Mouse (Mus musculus) thymus, postnatal 0 days (tissue): ENCODE data around the gene Shld1. TPM values are rescaled to one million over a fixed set of nuclear protein-coding genes. Genes with fewer than 3 reads are reported as not detected.

Experiments
- DNase-seq: peaks from one replicate; pipeline ENCODE4 v3.0.0-alpha.2; 2015; ENCODE audit warnings: low spot score
- polyA plus RNA-seq: library from polyadenylated mRNA; unstranded; fragments of >200 nt; fragmentation: Nextera tagmentation; extraction: Ambion mirVana; gene quantifications from 2 replicates; pipeline ENCODE4 v1.2.1, GENCODE M21; 2015

The Shld1 gene
- polyA plus RNA-seq, 1 experiment from 2014 or later: 17.8 TPM

DNA sequence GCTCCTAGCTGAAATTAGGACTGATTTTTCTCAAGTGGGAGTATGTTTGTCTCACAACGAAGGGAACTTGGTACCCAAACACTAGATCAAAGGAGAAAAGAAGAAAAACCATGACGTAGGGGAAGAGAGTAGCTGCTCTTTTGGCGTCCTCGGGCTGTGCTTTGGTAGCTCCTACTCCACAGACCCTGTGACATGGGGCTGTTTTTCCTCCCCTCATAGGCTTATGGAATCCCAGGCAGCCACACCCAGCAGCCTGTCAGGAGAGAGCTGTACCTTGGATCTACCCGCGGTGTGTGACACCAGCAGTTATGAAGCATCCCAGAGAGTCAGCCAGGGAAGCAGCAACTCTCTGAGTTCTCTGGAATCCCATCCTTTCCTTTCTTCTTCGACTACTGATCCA is 5.0 kb downstream of the Shld1 start:
- DNase-seq: no peak

DNA sequence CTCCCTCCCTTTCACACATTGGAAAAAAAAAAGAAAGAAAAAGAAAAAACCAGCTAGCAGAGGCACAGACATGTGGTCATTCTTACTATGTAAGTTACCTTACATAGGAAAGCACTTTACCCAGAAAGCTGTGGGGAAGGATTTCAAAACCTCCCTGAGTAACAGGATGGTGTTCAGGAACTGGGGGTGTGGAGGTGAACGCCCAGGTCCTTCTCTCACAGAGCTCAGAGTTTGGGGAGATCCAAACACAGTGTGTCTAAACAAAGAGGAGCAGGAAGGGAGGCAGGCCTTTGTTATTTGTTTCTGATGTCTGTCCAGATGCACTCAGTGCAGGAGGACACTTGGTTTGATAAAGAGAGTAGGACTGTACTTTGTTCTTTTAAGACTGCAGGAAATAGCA is 5.6 kb downstream of the Shld1 start:
- DNase-seq: no peak

DNA sequence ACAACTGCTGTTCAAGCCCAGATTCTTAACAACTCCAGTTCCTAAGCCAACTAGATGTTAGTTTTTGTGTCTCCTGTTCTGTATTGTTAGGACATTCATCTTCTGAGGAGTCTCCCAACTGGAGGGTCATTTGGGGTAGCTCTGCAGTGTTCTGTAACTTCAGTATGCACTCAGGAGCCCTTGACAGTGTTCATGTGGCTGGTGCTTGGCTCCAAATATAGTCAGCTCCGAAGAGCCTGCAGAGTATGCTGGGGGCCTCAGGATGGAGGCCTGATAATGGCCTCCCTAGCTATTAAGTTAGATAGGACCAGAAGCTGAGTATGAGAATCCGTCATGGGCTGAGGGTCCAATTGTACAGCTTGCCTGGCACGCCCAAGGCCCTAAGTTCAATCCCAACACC is 7.2 kb downstream of the Shld1 start:
- DNase-seq: no peak

DNA sequence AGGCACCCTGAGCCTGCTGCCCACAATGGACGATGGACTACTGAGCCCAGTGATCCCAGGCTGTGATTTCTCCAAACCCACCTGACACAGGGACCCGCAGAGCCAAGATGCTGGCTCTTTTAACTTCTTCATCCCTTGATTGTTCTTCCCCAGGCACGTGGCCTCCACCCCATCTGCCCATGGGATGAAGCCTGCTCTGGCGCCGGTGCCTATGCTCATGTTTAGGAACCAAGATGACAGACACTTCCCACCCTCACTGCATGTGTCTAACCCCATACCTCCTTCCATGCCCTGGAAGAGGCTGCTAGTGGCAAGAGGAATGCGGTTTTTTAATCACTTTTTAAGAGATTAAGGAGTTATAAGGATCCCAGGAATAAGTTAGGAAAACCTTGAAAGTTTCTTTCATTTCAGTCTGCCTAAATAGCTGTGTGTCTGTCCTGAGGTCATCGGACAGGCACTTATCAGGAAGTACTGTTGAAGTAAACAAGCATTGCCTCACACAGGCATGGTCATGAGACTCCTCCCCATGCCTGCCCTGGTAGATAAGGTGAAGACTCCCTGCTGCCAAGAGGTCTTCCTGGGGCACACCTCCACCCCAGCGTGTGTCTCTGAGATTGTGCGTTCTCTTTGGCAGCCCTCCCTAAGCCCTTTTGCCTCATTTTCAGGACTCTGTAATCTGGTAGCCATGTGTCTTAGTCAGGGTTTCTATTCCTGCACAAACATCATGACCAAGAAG is 8.8 kb downstream of the Shld1 start:
- DNase-seq: no peak

DNA sequence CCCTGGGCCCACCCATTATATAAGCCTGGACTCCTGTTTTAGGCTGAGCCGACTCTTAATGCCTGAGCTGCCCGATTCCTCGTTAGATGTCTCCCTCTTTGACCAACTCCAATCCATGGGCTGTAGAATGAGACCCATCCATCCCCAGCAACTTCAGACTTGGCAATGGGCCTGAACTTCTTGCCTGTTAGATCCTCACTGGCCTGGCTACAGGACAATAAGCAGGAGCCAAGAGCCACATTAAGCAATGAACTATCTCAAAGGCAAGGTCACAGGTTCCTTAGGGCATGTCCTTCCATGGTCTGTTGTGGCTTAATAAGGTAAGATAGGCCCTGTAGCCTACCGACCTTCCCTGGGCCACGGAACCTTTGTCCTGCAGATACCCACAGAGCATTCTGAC is 9.8 kb downstream of the Shld1 start:
- no peak for DNase-seq

DNA sequence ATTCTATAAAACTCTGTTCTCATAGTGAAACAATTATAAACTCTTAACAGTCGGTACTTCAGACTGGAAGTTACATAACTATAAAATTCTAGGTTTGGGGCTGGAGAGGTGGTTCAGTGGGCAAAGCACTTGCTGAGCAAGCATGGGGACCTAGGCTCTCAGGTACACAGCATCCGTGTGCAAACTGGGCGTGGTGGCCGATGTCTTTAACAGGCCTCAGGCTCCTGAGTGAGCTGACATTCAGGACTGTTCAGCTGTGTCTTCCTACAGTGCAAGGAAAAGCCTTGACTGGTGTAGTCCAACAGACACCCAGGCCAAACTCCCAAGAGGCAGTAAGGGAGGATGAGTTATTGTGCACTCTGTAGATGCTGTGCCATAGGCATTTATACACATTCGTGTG is 10.5 kb downstream of the Shld1 start:
- DNase-seq: no peak

DNA sequence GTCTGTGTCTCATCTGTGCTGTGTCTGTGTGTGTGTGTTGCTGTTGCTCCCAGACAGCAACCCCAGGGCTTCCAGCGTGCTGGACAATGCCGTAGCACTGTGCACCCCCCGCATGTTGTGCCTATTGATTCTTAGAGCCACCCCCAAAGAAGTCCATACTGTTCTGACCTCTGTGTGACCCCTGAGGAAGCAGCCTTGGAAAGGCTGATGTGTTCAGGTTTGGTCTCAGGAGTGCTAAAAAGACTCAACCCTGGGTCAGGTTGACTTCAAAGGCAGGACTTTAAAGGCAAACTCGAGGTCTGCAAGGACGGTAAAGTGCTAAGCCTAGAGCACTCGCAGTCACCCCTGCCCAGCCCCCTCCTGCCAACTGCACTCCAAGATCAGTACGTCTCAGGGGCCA is 11.0 kb downstream of the Shld1 start:
- no peak for DNase-seq

DNA sequence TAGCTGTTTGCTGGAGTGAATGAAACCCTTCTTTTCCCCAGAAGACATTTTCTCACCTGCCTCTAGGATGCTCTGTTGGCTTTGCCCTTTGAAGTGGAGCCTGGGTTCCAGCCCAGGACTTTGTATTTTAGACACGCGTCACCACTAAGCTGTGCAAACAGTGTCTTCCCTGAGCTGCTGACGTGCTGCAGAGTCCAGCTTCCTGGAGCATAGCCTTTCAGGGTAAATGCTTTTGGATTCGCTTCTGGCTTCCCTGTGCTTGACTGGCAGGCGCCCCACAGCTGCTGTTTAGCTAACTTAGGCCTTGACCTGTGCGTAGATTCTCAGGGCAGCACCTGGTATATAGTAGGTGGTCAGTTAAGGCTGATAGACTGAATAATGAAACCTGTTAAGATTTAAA is 11.7 kb downstream of the Shld1 start:
- DNase-seq: no peak

DNA sequence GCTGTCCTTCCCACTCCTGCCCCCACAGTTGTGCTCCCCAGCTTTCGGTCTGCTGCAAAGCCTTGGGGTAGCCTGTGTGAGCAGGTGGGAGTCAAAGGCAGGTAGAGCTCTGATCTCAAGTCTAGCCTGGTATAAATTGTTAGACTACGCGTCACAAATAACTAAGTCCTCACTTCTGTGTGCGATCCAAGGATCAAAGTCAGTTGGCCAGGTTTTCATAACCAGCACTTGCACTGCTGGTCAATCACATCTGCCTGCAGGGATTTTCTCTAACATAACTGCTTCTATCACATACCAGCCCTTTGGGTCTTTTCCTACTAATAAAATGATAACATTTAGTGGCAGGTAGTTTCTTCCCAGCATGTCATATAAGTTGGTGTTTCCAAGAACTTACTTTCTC is 14.2 kb downstream of the Shld1 start:
- DNase-seq: no peak

DNA sequence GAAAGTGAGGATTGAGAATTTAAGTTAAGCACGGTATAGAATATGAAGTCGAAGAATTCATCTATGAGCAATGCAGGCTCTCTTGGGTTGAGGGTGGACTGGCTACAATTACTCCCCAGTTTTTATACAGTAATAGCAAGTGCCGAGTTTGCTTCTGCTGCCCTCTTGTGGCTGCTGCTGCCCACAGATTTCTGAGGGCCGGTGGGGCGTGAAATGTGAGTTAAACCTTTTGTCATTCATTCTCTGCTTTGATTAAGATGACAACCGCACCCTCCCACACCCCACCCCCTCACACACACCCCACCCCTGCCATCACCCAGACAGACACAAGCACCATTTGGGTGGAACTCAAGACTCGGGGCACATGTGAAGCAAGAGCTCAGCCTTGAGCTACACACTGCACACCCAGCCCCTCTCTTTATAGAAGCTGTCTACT is 14.7 kb downstream of the Shld1 start:
- peak; percentile 55 for DNase-seq

DNA sequence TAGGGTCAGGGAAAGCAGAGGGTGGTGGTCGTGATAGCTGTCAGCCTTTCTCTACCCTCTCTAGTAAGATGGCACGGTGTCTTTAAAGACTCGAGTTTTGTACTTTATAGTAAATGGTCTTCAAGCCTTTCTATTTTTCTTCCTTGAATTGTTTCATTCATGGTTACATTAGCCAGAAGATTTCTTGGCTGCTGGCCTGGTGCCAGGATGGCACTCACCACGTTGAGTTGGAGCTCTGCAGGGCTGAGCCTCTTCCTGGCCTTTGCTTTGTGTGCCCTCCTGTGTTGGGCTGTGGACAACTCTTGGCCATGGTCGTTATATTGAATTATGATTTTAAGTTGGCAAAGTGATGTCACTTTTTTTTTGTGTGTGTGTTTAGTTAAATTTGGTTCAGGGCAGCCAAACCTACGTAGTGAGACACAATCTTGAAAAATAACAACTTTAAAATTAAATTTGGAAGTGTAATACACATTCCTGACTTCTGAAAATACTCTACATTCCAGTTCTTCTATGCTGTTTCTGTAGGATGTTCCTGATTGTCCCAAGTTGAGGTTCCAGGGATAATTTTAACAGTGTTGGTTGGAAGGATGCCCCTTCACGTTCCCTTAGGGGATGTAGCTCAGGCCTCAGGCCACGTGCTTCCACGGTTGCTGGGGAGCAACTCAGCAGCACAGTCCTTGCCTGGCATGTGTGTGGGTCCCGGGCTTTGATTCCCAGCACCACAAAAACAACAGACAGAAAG is 18.7 kb downstream of the Shld1 start:
- DNase-seq: no peak

DNA sequence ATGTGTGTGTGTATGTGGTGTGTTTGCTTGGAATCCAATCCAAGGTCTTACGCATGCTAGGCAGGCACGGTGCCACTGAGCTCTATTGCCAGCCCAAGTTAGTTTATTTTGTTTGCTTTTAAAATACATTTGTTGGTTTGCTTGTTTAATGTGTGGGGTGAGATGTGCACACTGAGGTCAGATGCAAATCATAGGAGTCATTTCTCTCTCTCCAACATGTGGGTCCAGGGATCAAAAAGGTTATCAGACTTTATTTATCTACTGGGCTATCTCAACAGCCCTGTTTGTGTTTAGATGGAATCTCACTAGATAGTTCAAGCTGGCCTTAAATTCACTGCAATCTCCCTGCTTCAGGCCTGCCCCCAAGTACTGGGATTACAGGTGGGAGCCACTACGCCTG is 19.6 kb downstream of the Shld1 start:
- no peak for DNase-seq

DNA sequence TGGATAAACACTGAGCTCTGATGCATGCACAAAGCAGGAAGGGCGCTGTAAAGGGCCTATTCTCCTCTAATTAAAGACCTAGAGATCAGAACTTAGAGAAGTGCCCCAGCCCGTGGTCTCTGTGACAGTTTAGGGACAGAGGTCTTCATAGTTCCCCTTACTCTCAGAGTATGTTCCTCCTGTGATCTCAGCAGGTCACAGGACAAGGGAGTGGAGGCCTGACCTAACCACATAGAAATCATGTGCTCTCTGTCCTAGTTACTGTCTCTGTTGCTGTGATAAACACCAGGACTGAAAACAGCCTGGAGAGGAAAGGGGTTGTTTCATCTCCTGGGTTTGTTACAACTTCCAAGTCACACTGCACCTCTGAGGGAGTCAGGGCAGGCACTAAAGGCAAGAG is 23.8 kb downstream of the Shld1 start:
- DNase-seq: no peak

DNA sequence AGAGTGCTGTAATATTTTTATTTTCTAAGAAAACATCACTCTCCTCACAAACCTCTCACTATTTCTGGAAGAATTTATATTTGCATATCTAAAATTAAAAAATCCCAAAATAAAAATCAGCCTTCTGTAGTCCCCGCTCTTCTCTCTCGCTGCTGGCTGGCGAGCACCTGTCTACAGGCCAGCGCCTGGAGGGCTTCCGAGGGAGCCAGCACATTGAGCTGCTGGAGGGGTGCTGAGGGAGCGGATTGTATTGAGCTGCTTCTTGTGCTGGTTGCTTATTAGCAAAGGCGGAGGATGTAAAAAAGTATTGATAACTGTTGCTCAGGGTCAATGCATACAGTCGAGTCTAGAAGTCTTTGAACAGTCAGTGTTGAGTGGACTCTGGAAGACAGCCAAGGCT is 25.3 kb downstream of the Shld1 start:
- DNase-seq: no peak

DNA sequence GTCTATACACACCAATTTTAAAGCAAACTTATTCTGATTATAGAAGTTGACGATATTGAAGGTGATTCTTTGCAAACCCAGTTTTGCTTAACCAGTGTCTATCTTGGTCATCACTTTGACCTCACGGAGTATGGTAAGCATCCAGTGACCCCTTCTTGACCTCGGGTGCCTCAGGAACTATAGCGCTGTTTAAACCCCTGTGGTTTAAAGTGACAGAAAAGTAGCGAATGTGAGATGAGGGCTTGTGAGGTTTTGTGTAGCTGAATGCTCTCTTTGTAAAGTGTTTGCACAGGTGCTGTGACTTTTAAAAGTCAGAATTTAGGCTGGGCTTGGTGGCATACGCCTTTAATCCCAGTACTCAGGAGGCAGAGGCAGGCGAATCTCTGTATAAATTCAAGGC is 27.8 kb downstream of the Shld1 start:
- DNase-seq: no peak

DNA sequence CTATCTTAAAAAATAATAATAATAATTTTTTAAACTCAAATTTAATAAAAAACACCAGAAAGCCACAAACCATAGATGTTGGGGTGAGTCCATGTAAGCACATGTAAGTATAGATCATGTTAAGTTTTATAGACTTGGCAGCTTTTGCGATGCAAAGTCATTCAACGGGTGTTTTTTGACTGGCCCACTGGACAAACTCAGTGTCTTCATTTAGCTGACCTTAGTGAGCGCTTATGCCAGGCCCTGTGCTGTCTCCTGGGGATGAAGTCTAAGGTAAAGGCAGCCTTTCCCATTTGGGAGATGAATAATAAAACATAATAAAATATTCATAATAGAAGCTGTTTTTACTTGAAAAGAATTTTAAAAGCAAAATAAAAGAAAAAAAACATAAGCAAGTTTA is 28.2 kb downstream of the Shld1 start:
- no peak for DNase-seq

DNA sequence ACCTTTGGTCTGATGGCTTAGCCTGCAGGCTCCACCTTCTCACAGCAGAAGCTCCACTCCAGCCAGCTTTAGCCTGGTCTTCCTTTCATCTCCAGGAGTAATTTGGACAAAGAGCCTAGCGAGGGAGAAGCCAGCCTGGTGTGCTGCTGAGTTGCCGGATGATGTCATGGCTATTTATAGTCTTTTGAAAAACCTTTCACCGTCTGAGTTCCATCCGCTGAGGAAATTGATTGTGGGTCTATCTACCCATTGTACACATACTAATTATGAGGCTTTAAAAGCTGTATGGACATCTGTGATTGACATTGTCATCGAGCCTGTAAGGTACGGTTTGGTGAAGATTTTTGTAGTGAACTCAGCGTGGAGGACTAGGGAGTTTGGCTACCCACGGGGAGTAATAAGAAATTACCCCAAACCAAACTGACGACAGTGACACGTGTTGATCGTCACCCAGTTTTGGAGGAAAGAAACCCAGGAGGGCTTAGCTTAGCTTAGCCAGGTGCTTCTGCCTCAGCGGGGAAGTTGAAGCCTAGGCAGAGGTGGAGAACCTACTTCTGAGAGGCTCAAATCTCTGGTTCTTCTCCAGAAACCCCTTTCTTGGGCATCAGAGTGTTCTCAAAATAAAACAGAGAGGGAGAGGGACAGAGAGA is 28.8 kb downstream of the Shld1 start:
- no peak for DNase-seq

DNA sequence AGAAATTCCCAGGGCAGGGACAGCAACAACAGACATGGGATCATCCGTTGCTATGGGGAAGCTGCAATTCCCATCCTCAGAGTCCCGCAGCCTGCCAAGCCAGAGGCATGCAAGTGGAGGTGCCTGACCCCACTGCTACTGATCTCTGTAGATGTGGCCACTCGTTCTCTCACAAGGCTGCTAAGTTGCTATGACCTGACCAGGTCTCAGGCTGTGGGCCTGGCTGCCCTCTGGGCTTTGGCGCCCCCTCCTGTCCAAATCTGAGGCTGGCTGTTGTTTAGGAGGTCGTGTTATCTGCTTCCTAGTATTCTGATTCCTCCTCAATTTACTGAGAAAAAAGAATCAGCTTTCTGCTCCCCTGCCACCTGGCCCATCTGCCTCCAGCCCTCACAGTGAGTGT is 29.4 kb downstream of the Shld1 start:
- DNase-seq: peak; percentile 50

DNA sequence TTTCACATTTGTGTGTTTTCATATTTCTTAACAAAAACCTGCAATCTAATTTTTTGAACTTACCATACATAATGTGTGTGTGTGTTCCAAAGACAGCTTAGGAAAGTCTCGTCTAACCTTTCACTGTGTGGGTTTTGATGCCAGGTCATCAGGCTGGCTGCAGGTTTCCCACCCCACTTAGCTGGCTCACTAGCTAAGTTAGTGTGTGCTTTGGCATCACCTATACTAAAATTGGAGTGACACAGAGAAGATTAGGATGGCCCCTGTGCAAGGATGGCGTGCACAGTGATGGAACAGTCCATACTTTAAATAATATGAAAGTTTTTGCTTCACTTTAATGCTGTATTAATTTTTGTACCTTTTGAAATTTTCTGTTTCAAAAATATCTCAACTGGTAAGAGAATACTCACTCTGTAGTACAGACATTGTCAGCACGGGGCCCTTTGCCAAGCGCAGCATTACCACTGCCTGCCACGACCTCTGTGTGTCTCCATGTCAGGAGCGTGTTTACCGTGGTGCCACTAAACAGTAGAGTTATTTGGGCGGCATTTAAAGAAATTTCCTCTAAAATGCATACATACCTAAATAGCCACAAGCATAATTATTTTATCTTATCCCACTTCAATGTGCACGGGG is 30.3 kb downstream of the Shld1 start:
- DNase-seq: no peak

DNA sequence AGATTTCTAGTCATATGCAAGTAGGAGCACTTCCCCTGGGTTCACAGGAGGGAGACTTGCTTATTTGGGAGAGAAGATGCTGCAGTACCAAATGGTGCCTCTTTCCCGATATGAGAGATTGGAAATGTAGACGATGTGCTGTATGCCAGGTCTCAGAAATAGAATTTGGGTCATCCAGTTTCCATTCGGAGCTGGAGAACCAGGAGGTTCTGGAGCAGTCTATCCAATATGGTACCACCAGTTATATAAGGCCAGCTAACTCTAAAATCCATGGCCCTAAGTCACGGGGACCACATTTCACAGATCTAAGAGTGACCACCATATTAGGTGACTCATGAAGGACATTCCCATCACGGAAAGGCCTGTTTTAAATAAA is 30.8 kb downstream of the Shld1 start:
- no peak for DNase-seq

DNA sequence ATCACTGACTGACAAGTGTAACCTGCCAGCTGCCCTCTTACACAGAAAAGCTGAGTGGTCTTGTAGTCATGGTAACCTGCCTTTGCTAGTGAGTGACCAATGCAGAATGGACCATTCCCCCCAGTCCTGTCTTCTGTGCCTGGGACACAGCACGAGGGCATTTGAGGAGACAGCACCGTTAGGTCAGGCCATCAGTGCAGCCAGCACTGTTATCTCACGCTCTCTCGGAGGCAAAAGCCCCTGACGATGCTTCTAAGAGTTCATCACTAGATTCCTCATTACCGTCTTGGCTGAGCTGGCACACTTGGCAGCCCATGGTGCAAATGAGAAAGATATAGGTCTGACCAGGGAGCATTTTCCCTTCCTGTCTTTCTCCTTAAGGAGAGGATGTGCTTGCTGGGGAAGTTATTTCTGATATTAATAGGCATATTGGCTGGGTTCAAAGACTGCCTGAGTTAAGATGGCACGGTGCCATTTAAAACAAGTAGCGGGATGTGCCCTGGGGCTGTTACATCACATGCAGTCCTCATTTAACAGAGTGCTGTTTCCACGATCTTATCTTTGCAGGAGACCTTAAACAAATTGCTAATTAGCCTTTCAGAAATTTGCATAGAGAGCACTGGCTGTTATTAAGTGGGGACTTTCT is 34.3 kb downstream of the Shld1 start:
- no peak for DNase-seq

DNA sequence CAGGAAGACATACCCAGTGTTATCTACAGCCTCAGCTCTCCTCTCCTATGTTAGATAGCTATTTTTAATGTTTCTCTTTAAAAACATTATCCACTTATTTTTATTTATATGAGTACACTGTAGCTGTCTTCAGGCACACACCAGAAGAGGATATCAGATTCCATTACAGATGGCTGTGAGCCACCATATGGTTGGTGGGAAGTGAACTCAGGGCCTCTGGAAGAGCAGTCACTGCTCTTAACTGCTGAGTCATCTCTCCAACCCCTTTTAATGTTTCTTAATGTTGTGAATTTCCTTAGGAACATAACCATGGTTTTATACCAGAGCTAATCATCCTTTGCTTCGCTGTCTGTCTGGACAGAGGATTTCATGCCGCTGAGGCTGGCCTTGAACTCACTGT is 35.1 kb downstream of the Shld1 start:
- no peak for DNase-seq
